Mouse (Mus musculus): ENCODE results near the gene Ndufaf3. TPM values are rescaled to one million over a fixed set of nuclear protein-coding genes. Genes with fewer than 3 reads are reported as not detected.
"Not testable (repeated sequence)": the region's sequence is repeated elsewhere in the genome, so short reads cannot be mapped to it uniquely, and the experiment has no call there.

Gene Ndufaf3
- polyA plus RNA-seq (2012; rRNA removed) = 45.5 and 46.3 TPM in 2 replicates

GRCm38 (mm10) chr9:108566815-108567776 lies at the start of gene Ndufaf3:
TSS of gene Ndufaf3 (minus strand) at chr9:108567434.
- under 1% methylated on average over 73 of the region's 73 CpGs for WGBS
- H3K4me3 ChIP-seq (replicated peaks; ENCODE audit: extremely low read depth, low read depth, low read length) = peak within 1 kb of the TSS; percentile 97
- H3K4me1 ChIP-seq (ENCODE audit: control insufficient read depth, insufficient read depth, low read length) = 0 out of 2 replicates have a peak, but pooled peaks cover 4% of the 10 kb centered on the region
- peak; percentile 95 for DNase-seq
- TF ChIP-seq CTCF (IDR thresholded peaks at IDR 0.05; ENCODE audit: insufficient read depth, low read length) (peak; percentile 88), POLR2A (IDR thresholded peaks at IDR 0.05; ENCODE audit: borderline replicate concordance, extremely low read depth, low read depth, low read length) (peak; percentile 98)

GRCm38 (mm10) chr9:108611488-108611887 lies 44.3 kb upstream of the Ndufaf3 start:
- 95% methylated on average over 10 of the region's 10 CpGs for WGBS

GRCm38 (mm10) chr9:108608889-108609288 lies 41.7 kb upstream of the Ndufaf3 start:
- no peak overlapping the region for H3K4me3 ChIP-seq (replicated peaks; ENCODE audit: extremely low read depth, low read depth, low read length)
- DNase-seq = no peak
- WGBS = 90% methylated on average over 4 of the region's 4 CpGs
- TF ChIP-seq CTCF (IDR thresholded peaks at IDR 0.05; ENCODE audit: insufficient read depth, low read length) = no peak
- no peak for TF ChIP-seq POLR2A (IDR thresholded peaks at IDR 0.05; ENCODE audit: borderline replicate concordance, extremely low read depth, low read depth, low read length)
- H3K4me1 ChIP-seq (ENCODE audit: control insufficient read depth, insufficient read depth, low read length) = no peaks in the 10 kb centered on the region

More at GRCm38 (mm10) chr9:108611488-108611887, 44.3 kb upstream of the Ndufaf3 start:
- no peak for DNase-seq
- TF ChIP-seq CTCF (IDR thresholded peaks at IDR 0.05; ENCODE audit: insufficient read depth, low read length) (no peak), POLR2A (IDR thresholded peaks at IDR 0.05; ENCODE audit: borderline replicate concordance, extremely low read depth, low read depth, low read length) (no peak)
- no peaks in the 10 kb centered on the region for H3K4me1 ChIP-seq (ENCODE audit: control insufficient read depth, insufficient read depth, low read length)
- no peak overlapping the region for H3K4me3 ChIP-seq (replicated peaks; ENCODE audit: extremely low read depth, low read depth, low read length)

GRCm38 (mm10) chr9:108607929-108608328 lies 40.7 kb upstream of the Ndufaf3 start:
- H3K4me3 ChIP-seq (replicated peaks; ENCODE audit: extremely low read depth, low read depth, low read length); DNase-seq; H3K4me1 ChIP-seq (ENCODE audit: control insufficient read depth, insufficient read depth, low read length): not testable (repeated sequence)
- 82% methylated on average over 5 of the region's 5 CpGs for WGBS

- WGBS = 54% methylated on average over 4 of the region's 4 CpGs
- Histone ChIP-seq H3K4me3 (replicated peaks; ENCODE audit: extremely low read depth, low read depth, low read length) (no peak overlapping the region), H3K4me1 (ENCODE audit: control insufficient read depth, insufficient read depth, low read length) (no peaks in the 10 kb centered on the region)
- TF ChIP-seq POLR2A (IDR thresholded peaks at IDR 0.05; ENCODE audit: borderline replicate concordance, extremely low read depth, low read depth, low read length) (no peak), CTCF (IDR thresholded peaks at IDR 0.05; ENCODE audit: insufficient read depth, low read length) (no peak)
- no peak for DNase-seq
Observed at GRCm38 (mm10) chr9:108601986-108602385, 34.8 kb upstream of the Ndufaf3 start.

- peak; percentile 18 for DNase-seq
- H3K4me1 ChIP-seq (ENCODE audit: control insufficient read depth, insufficient read depth, low read length) = no peaks in the 10 kb centered on the region
- WGBS = 34% methylated on average over 2 of the region's 2 CpGs
- no peak for TF ChIP-seq POLR2A (IDR thresholded peaks at IDR 0.05; ENCODE audit: borderline replicate concordance, extremely low read depth, low read depth, low read length)
- no peak for TF ChIP-seq CTCF (IDR thresholded peaks at IDR 0.05; ENCODE audit: insufficient read depth, low read length)
- no peak overlapping the region for H3K4me3 ChIP-seq (replicated peaks; ENCODE audit: extremely low read depth, low read depth, low read length)
Observed at GRCm38 (mm10) chr9:108600011-108600410, 32.8 kb upstream of the Ndufaf3 start.

GRCm38 (mm10) chr9:108599021-108599566 lies 31.9 kb upstream of the Ndufaf3 start:
- TF ChIP-seq POLR2A (IDR thresholded peaks at IDR 0.05; ENCODE audit: borderline replicate concordance, extremely low read depth, low read depth, low read length) (no peak), CTCF (IDR thresholded peaks at IDR 0.05; ENCODE audit: insufficient read depth, low read length) (no peak)
- DNase-seq = no peak
- 75% methylated on average over 4 of the region's 4 CpGs for WGBS
- no peak overlapping the region for H3K4me3 ChIP-seq (replicated peaks; ENCODE audit: extremely low read depth, low read depth, low read length)
- no peaks in the 10 kb centered on the region for H3K4me1 ChIP-seq (ENCODE audit: control insufficient read depth, insufficient read depth, low read length)

GRCm38 (mm10) chr9:108596998-108597764 lies 29.9 kb upstream of the Ndufaf3 start, which contains the start of gene P4htm:
TSS of gene P4htm (minus strand) at chr9:108597667.
- peak; percentile 74 for DNase-seq
- Histone ChIP-seq H3K4me1 (ENCODE audit: control insufficient read depth, insufficient read depth, low read length) (no peaks in the 10 kb centered on the region), H3K4me3 (replicated peaks; ENCODE audit: extremely low read depth, low read depth, low read length) (peak within 1 kb of the TSS; percentile 53)
- 3% methylated on average over 69 of the region's 69 CpGs for WGBS
- TF ChIP-seq POLR2A (IDR thresholded peaks at IDR 0.05; ENCODE audit: borderline replicate concordance, extremely low read depth, low read depth, low read length) (0 out of 2 replicates have a peak, but pooled peaks have one; percentile 13), CTCF (IDR thresholded peaks at IDR 0.05; ENCODE audit: insufficient read depth, low read length) (no peak)

- TF ChIP-seq CTCF (IDR thresholded peaks at IDR 0.05; ENCODE audit: insufficient read depth, low read length) = no peak
- 72% methylated on average over 3 of the region's 3 CpGs for WGBS
- Histone ChIP-seq H3K4me3 (replicated peaks; ENCODE audit: extremely low read depth, low read depth, low read length) (no peak overlapping the region), H3K4me1 (ENCODE audit: control insufficient read depth, insufficient read depth, low read length) (no peaks in the 10 kb centered on the region)
- no peak for DNase-seq
Observed at GRCm38 (mm10) chr9:108594354-108594753, 27.1 kb upstream of the Ndufaf3 start.

Measured in lung, adult 2 months (tissue).